Mouse (Mus musculus) bone marrow, adult 2 months (tissue): ENCODE measurements around the gene Otud7b.

Experiments used
- CTCF ChIP-seq: fragments of 200-500 bp; IDR thresholded peaks from 2 replicates; pipeline ENCODE4 v1.5.1; 2011; ENCODE audit warnings: low read length, control low read depth; ENCODE audit not compliant: control insufficient read depth, insufficient read depth
- POLR2A ChIP-seq: fragments of 200-500 bp; IDR thresholded peaks from 2 replicates; pipeline ENCODE4 v1.6.1; 2011; ENCODE audit warnings: low read depth, mild to moderate bottlenecking, control low read depth, low read length, borderline replicate concordance; ENCODE audit not compliant: control insufficient read depth

- TF ChIP-seq POLR2A (no peak), CTCF (no peak)
Measured at GRCm38 (mm10) chr3:96132478-96132877, 28.2 kb downstream of the Otud7b start.
